Mouse (Mus musculus) megakaryocyte, embryonic 14.5 days (primary cell): ENCODE measurements around the gene Zmynd19. TPM values are rescaled to one million over a fixed set of nuclear protein-coding genes. Genes with fewer than 3 reads are reported as not detected.
A peak's percentile ranks its signal among the peaks of the same experiment; 100 is the strongest.

Experiments
- H3K27me3 ChIP-seq: replicated peaks from 2 replicates; pipeline ENCODE3; 2012; ENCODE audit warnings: inconsistent platforms
- H3K36me3 ChIP-seq: replicated peaks from 2 replicates; pipeline ENCODE3; 2012; ENCODE audit warnings: low read length, inconsistent platforms, mixed read lengths
- H3K4me1 ChIP-seq: 2 replicates; pipeline ENCODE4 v1.6.1; 2012; ENCODE audit warnings: inconsistent platforms
- H3K4me3 ChIP-seq: replicated peaks from 2 replicates; pipeline ENCODE3; 2012; ENCODE audit warnings: moderate library complexity, mild to moderate bottlenecking, inconsistent platforms
- H3K9me3 ChIP-seq: 2 replicates; pipeline ENCODE4 v1.6.1; 2012; ENCODE audit warnings: inconsistent platforms
- FLI1 ChIP-seq: IDR thresholded peaks from 2 replicates; pipeline ENCODE4 v1.6.1; 2012; ENCODE audit warnings: low read length, inconsistent platforms, mixed read lengths
- GATA1 ChIP-seq: IDR thresholded peaks from 3 replicates; pipeline ENCODE4 v1.6.1; 2012; ENCODE audit warnings: mixed read lengths, low read length, inconsistent platforms, borderline replicate concordance
- polyA plus RNA-seq: library from polyadenylated mRNA; stranded (reverse); fragments of >175 nt; gene quantifications from 2 replicates; pipeline ENCODE4 v1.2.3, GENCODE M21; 2012; ENCODE audit warnings: low replicate concordance; ENCODE audit not compliant: insufficient read depth

Zmynd19 gene
- polyA plus RNA-seq, result 2.9 and 5.7 TPM in 2 replicates

- H3K4me1 ChIP-seq, result peaks cover 41% of the 10 kb centered on the region
- H3K27me3 ChIP-seq, result peaks cover 2% of the 10 kb centered on the region
- peaks cover 27% of the 10 kb centered on the region for H3K36me3 ChIP-seq
- H3K4me3 ChIP-seq, result peak within 1 kb of the TSS; percentile 93
- TF ChIP-seq GATA1 (no peak), FLI1 (no peak)
- no peaks in the 10 kb centered on the region for H3K9me3 ChIP-seq
Observed at GRCm38 (mm10) chr2:24949421-24950188, at the start of gene Zmynd19. Gene Zmynd19, plus strand, starts transcription at chr2:24949792.

GRCm38 (mm10) chr2:24901055-24901454, 48.5 kb upstream of the Zmynd19 start:
- Histone ChIP-seq H3K36me3 (peaks cover 7% of the 10 kb centered on the region), H3K4me1 (peaks cover 65% of the 10 kb centered on the region), H3K27me3 (no peaks in the 10 kb centered on the region), H3K9me3 (no peaks in the 10 kb centered on the region), H3K4me3 (no peak overlapping the region)
- TF ChIP-seq FLI1 (no peak), GATA1 (no peak)

- Histone ChIP-seq H3K9me3 (no peaks in the 10 kb centered on the region), H3K4me1 (peaks cover 63% of the 10 kb centered on the region), H3K36me3 (peaks cover 7% of the 10 kb centered on the region), H3K27me3 (no peaks in the 10 kb centered on the region), H3K4me3 (no peak overlapping the region)
- no peak for TF ChIP-seq GATA1
- TF ChIP-seq FLI1, result no peak
Observed at GRCm38 (mm10) chr2:24902999-24903398, 46.6 kb upstream of the Zmynd19 start.

GRCm38 (mm10) chr2:24904823-24905652, 44.6 kb upstream of the Zmynd19 start:
- H3K36me3 ChIP-seq, result peaks cover 3% of the 10 kb centered on the region
- no peaks in the 10 kb centered on the region for H3K27me3 ChIP-seq
- peak overlapping the region; percentile 3 for H3K4me3 ChIP-seq
- no peaks in the 10 kb centered on the region for H3K9me3 ChIP-seq
- peaks cover 56% of the 10 kb centered on the region for H3K4me1 ChIP-seq
- no peak for TF ChIP-seq GATA1
- no peak for TF ChIP-seq FLI1

- no peaks in the 10 kb centered on the region for H3K9me3 ChIP-seq
- H3K4me3 ChIP-seq, result peak overlapping the region; percentile 34
- no peaks in the 10 kb centered on the region for H3K27me3 ChIP-seq
- TF ChIP-seq FLI1, result no peak
- TF ChIP-seq GATA1, result no peak
- H3K36me3 ChIP-seq, result peaks cover 3% of the 10 kb centered on the region
- H3K4me1 ChIP-seq, result peaks cover 58% of the 10 kb centered on the region
Observed at GRCm38 (mm10) chr2:24905653-24906155, 43.9 kb upstream of the Zmynd19 start.

- TF ChIP-seq GATA1, result no peak
- TF ChIP-seq FLI1, result no peak
- H3K4me3 ChIP-seq, result no peak overlapping the region
- H3K27me3 ChIP-seq, result no peaks in the 10 kb centered on the region
- peaks cover 15% of the 10 kb centered on the region for H3K36me3 ChIP-seq
- H3K4me1 ChIP-seq, result peaks cover 42% of the 10 kb centered on the region
- no peaks in the 10 kb centered on the region for H3K9me3 ChIP-seq
Observed at GRCm38 (mm10) chr2:24910481-24910880, 39.1 kb upstream of the Zmynd19 start.

GRCm38 (mm10) chr2:24912189-24912588, 37.4 kb upstream of the Zmynd19 start:
- Histone ChIP-seq H3K9me3 (no peaks in the 10 kb centered on the region), H3K27me3 (no peaks in the 10 kb centered on the region), H3K36me3 (peaks cover 15% of the 10 kb centered on the region), H3K4me1 (peaks cover 26% of the 10 kb centered on the region), H3K4me3 (no peak overlapping the region)
- TF ChIP-seq FLI1, result no peak
- TF ChIP-seq GATA1, result no peak

GRCm38 (mm10) chr2:24912589-24912988, 37.0 kb upstream of the Zmynd19 start:
- H3K4me3 ChIP-seq, result no peak overlapping the region
- H3K4me1 ChIP-seq, result peaks cover 30% of the 10 kb centered on the region
- TF ChIP-seq FLI1 (no peak), GATA1 (no peak)
- no peaks in the 10 kb centered on the region for H3K27me3 ChIP-seq
- H3K36me3 ChIP-seq, result peaks cover 15% of the 10 kb centered on the region
- H3K9me3 ChIP-seq, result no peaks in the 10 kb centered on the region

GRCm38 (mm10) chr2:24914762-24915161, 34.8 kb upstream of the Zmynd19 start:
- Histone ChIP-seq H3K4me1 (peaks cover 36% of the 10 kb centered on the region), H3K36me3 (peaks cover 15% of the 10 kb centered on the region), H3K4me3 (no peak overlapping the region), H3K9me3 (no peaks in the 10 kb centered on the region), H3K27me3 (no peaks in the 10 kb centered on the region)
- TF ChIP-seq GATA1, result no peak
- TF ChIP-seq FLI1, result no peak
